Mouse (Mus musculus) neural tube, embryonic 13.5 days (tissue): ENCODE data around the gene Cer1. TPM values are rescaled to one million over a fixed set of nuclear protein-coding genes. Genes with fewer than 3 reads are reported as not detected.

Source experiments
- ATAC-seq: fragments of 200-750 bp; cut with Nextera tagmentation; 2 replicates; pipeline ENCODE4 v1.8.0; 2017; ENCODE audit warnings: low read depth, mild to moderate bottlenecking, moderate TSS enrichment, moderate library complexity
- H3K27ac ChIP-seq: fragments of 300-500 bp; sonication (generic); replicated peaks from 2 replicates; pipeline ENCODE4 v1.5.1; 2015; ENCODE audit warnings: moderate library complexity, mild to moderate bottlenecking, inconsistent platforms
- H3K27me3 ChIP-seq: fragments of 300-500 bp; sonication (generic); 2 replicates; pipeline ENCODE4 v1.6.1; 2015; ENCODE audit warnings: mild to moderate bottlenecking, inconsistent platforms
- H3K36me3 ChIP-seq: fragments of 300-500 bp; sonication (generic); 2 replicates; pipeline ENCODE4 v1.6.1; 2015; ENCODE audit warnings: mild to moderate bottlenecking, inconsistent platforms
- H3K4me1 ChIP-seq: fragments of 300-500 bp; sonication (generic); replicated peaks from 2 replicates; pipeline ENCODE4 v1.6.1; 2015; ENCODE audit warnings: inconsistent platforms
- H3K4me2 ChIP-seq: fragments of 300-500 bp; sonication (generic); 2 replicates; pipeline ENCODE4 v1.6.1; 2015; ENCODE audit warnings: inconsistent platforms, mild to moderate bottlenecking, moderate library complexity
- H3K4me3 ChIP-seq: fragments of 300-500 bp; sonication (generic); 2 replicates; pipeline ENCODE4 v1.5.1; 2015; ENCODE audit warnings: mild to moderate bottlenecking, inconsistent platforms
- H3K9ac ChIP-seq: fragments of 300-500 bp; sonication (generic); 2 replicates; pipeline ENCODE4 v1.6.1; 2015; ENCODE audit warnings: moderate library complexity, mild to moderate bottlenecking, inconsistent platforms
- H3K9me3 ChIP-seq: fragments of 300-500 bp; sonication (generic); 2 replicates; pipeline ENCODE4 v1.6.1; 2016; ENCODE audit warnings: inconsistent platforms
- WGBS: fragments of 180-500 bp; shearing (Covaris S2); methylation state at CpG from one replicate; pipeline ENCODE4 v1.1.7; 2015; 5-methylcytosine and 5-hydroxymethylcytosine counted together
- polyA plus RNA-seq: library from polyadenylated mRNA; unstranded; fragments of >200 nt; fragmentation: Nextera tagmentation; extraction: Ambion mirVana; gene quantifications from 2 replicates; pipeline ENCODE4 v1.2.1, GENCODE M21; 2015

Gene Cer1
- polyA plus RNA-seq, 1 experiment from 2014 or later, result 0.54 TPM

DNA sequence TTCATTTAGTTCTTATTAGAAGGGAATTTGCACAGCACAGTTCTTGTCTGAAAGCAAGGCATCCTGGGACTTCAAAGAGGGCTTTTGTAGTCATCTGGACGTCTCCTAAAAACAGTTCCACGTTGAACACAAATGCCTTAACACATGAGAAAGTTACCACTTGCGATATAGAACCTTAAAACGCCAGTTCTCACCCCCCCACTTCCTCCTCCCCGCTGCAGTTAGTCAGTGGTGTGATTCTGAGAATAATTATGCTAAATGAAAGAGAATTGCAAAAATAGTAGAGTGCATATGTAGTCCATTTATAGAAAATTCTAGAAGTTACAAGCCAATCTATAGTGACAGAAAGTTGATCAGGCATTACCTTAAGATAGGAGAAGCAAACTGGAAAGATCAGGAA is 7.3 kb upstream of the Cer1 start:
- ATAC-seq, result no peak
- Histone ChIP-seq H3K9ac (no peak overlapping the region), H3K4me2 (no peak overlapping the region), H3K27me3 (no peaks in the 10 kb centered on the region), H3K4me3 (no peak overlapping the region), H3K27ac (no peak overlapping the region), H3K36me3 (no peaks in the 10 kb centered on the region), H3K9me3 (no peaks in the 10 kb centered on the region), H3K4me1 (0 out of 2 replicates have a peak, but pooled peaks cover 9% of the 10 kb centered on the region)
- WGBS, result 82% methylated on average over 5 of the region's 5 CpGs

DNA sequence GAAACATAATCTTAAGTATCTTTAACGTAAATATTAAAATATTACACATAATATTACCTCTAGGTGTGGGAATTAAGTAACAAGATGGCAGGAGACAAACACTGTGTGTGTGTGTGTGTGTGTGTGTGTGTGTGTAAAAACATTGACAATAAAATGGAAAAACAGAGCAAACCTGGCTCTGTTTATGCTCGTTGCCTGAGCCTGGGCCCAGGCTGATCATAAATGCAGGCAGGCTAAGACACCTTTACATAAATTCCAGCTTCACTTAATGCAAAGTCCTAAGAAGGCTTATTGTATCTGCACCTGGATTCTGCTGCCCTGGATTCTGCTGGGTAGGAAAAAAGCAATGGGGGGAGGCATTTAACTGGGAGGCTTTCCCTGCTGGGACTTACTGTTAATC is 6.6 kb upstream of the Cer1 start:
- ATAC-seq, result no peak
- Histone ChIP-seq H3K4me3 (no peak overlapping the region), H3K27ac (no peak overlapping the region), H3K27me3 (no peaks in the 10 kb centered on the region), H3K36me3 (no peaks in the 10 kb centered on the region), H3K4me1 (0 out of 2 replicates have a peak, but pooled peaks cover 9% of the 10 kb centered on the region), H3K4me2 (no peak overlapping the region), H3K9ac (no peak overlapping the region), H3K9me3 (no peaks in the 10 kb centered on the region)
- 80% methylated on average over 2 of the region's 2 CpGs for WGBS

DNA sequence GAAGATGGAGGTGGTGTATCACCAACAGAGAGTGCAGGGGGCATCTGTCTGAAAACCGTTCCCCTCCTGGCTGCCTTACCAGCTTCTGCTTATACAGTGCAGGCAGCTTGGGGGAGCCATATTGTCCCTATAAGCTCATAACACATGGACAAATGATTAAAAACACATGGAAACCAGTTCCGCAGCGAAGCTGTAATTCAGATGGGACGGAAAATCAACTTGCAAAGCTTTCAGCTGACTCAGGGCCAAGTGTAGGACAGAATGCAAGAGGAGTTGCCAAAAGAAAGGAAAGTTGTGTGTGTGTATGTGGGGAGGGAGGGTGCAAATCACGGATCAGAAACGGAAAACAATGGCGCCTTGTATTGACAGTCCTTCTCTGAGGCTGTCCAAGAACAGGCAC is 6.1 kb upstream of the Cer1 start:
- no peak overlapping the region for H3K4me2 ChIP-seq
- no peaks in the 10 kb centered on the region for H3K9me3 ChIP-seq
- no peaks in the 10 kb centered on the region for H3K36me3 ChIP-seq
- H3K4me3 ChIP-seq, result no peak overlapping the region
- H3K4me1 ChIP-seq, result 0 out of 2 replicates have a peak, but pooled peaks cover 9% of the 10 kb centered on the region
- H3K27ac ChIP-seq, result peak overlapping the region; percentile 52; the same call in 1 of the 2 replicates
- WGBS, result 60% methylated on average over 7 of the region's 7 CpGs
- ATAC-seq, result peak; percentile 27; the same call in 1 of the 2 replicates
- H3K27me3 ChIP-seq, result no peaks in the 10 kb centered on the region
- no peak overlapping the region for H3K9ac ChIP-seq

DNA sequence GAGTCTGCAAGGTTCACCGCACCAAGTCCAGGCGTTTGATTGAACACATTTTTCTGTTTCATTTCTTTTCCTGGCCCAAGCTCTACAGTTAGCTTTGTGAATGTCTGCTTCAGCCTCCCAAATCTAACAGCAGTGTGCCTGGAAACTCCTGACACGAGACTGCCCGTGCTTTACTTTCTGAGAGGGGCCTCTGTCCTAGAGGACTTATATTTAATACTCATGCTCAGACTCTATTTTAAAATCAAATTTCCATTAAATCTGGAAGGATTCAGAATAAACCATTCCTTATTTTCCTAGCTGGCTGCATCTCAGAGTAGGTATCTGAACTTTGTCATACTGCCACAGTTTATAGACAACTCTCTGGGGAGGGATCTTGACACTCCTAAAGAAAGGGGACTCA is 5.6 kb upstream of the Cer1 start:
- no peak for ATAC-seq
- Histone ChIP-seq H3K9ac (no peak overlapping the region), H3K9me3 (no peaks in the 10 kb centered on the region), H3K27ac (peak overlapping the region; percentile 52; the same call in 1 of the 2 replicates), H3K4me2 (no peak overlapping the region), H3K4me1 (0 out of 2 replicates have a peak, but pooled peaks cover 9% of the 10 kb centered on the region), H3K27me3 (no peaks in the 10 kb centered on the region), H3K36me3 (no peaks in the 10 kb centered on the region), H3K4me3 (no peak overlapping the region)
- WGBS, result 88% methylated on average over 4 of the region's 4 CpGs

DNA sequence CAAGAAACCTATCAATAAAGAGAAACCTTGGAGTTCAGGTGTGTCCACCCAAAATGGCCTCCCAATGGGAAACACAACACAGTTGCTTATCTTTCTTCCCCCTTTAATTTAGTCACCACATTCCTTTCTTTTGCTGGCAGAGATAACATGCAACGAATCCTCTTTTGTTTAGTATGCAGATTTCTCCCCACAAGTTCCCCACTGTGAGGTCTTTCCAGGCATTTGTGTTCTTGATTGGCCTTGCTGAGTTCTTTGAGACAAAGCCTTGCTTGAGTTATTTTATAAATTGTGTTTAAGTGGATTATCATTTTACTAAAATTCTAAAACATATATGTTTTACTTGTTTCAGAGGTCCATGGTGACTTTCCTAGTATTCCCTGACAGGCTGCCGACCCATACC is 1.2 kb upstream of the Cer1 start:
- no peak overlapping the region for H3K9ac ChIP-seq
- ATAC-seq, result no peak
- H3K27ac ChIP-seq, result no peak overlapping the region
- no peaks in the 10 kb centered on the region for H3K36me3 ChIP-seq
- no peak overlapping the region for H3K4me3 ChIP-seq
- no peaks in the 10 kb centered on the region for H3K9me3 ChIP-seq
- no peak overlapping the region for H3K4me2 ChIP-seq
- 58% methylated on average over 2 of the region's 2 CpGs for WGBS
- H3K4me1 ChIP-seq, result peaks cover 10% of the 10 kb centered on the region; the same call in 1 of the 2 replicates
- no peaks in the 10 kb centered on the region for H3K27me3 ChIP-seq

DNA sequence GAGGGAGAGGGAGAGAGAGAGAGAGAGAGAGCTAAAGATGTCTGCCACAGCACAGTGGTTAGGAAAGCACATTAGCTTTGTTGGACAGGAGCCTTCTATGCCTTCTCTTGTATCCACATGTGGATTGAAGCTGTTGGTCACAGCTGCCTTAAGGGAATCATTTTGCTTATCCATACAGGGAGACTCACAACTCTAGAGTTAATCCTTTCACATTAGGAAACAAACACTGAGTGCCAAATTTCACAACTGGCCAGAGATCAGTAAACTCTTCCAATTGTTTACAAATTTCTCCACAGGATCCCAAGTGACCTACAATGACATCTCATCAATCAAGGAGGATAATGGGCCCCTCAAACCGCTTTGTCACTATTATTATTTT is 576 bp upstream of the Cer1 start:
- no peaks in the 10 kb centered on the region for H3K36me3 ChIP-seq
- peaks cover 5% of the 10 kb centered on the region; the same call in 1 of the 2 replicates for H3K4me1 ChIP-seq
- H3K4me3 ChIP-seq, result no peak overlapping the region
- ATAC-seq, result no peak
- H3K4me2 ChIP-seq, result no peak overlapping the region
- H3K27me3 ChIP-seq, result no peaks in the 10 kb centered on the region
- H3K27ac ChIP-seq, result no peak overlapping the region
- no peak overlapping the region for H3K9ac ChIP-seq
- H3K9me3 ChIP-seq, result no peaks in the 10 kb centered on the region
- 30% methylated on average over 1 of the region's 1 CpGs for WGBS

DNA sequence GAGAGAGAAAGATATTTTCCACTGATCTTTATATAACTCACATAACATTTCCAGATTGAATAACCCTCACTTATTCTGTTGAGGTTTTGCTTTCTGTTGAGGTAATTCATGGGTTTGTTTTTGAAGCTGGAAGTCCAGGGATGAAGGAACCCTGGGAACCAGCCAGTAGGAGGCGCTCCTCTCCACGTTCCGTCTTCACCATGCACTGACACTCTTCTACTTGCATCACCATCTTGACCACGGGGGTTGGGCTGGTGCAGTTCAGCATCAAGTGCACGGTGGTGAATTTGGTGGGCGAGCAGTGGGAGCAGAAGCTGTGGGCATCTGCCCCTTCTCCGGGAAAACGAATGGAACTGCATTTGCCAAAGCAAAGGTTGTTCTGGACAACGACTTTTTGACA is 2.4 kb downstream of the Cer1 start:
- Histone ChIP-seq H3K9ac (no peak overlapping the region), H3K4me2 (no peak overlapping the region), H3K36me3 (no peaks in the 10 kb centered on the region), H3K27me3 (no peaks in the 10 kb centered on the region), H3K4me3 (no peak overlapping the region), H3K9me3 (no peaks in the 10 kb centered on the region), H3K27ac (no peak overlapping the region), H3K4me1 (peaks cover 5% of the 10 kb centered on the region; the same call in 1 of the 2 replicates)
- no peak for ATAC-seq
- WGBS, result 80% methylated on average over 9 of the region's 9 CpGs

DNA sequence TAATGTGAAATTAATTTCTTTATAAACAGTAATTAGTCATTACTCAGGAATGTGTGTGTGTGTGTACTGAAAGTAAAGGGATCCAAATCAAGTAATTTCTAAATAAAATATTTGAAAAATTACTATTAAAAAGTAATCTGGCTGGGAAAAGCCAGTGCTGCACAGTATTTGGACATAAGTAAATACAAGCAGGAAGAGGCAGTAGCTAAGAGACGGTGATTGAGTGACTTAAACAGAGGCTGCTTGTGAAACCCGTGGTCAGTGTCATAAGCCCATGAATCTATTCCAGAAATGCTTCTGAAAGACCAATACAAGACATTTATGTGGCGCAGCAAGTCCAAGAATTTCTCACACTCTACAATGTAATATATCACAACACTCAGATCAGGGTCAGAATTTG is 3.6 kb downstream of the Cer1 start:
- H3K27ac ChIP-seq, result no peak overlapping the region
- H3K4me2 ChIP-seq, result no peak overlapping the region
- no peaks in the 10 kb centered on the region for H3K27me3 ChIP-seq
- H3K9me3 ChIP-seq, result no peaks in the 10 kb centered on the region
- 76% methylated on average over 3 of the region's 3 CpGs for WGBS
- no peak for ATAC-seq
- H3K9ac ChIP-seq, result no peak overlapping the region
- H3K4me3 ChIP-seq, result no peak overlapping the region
- no peaks in the 10 kb centered on the region for H3K36me3 ChIP-seq
- H3K4me1 ChIP-seq, result peaks cover 5% of the 10 kb centered on the region; the same call in 1 of the 2 replicates

DNA sequence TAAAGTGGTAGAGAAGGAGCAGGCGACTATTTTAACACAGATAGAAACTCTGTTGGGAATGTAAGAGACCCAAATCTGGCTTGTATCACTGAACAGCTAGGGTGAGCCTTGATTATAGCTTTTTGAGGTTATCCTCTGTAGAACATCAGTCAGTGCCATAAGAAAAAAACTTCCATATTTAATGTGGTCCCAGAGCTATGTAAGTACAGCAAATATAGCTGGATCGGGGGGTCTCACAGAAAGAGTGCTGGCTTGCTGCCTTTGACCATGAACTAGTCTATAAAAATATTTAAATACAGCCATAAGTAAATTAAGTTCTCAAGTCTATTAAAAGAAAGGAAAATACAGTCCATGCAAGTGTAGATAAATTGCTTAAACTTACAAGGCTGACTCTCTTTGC is 4.7 kb downstream of the Cer1 start:
- H3K4me1 ChIP-seq, result peaks cover 5% of the 10 kb centered on the region; the same call in 1 of the 2 replicates
- H3K4me3 ChIP-seq, result no peak overlapping the region
- WGBS, result 84% methylated on average over 2 of the region's 2 CpGs
- H3K4me2 ChIP-seq, result no peak overlapping the region
- H3K9ac ChIP-seq, result no peak overlapping the region
- H3K36me3 ChIP-seq, result no peaks in the 10 kb centered on the region
- H3K9me3 ChIP-seq, result no peaks in the 10 kb centered on the region
- H3K27ac ChIP-seq, result no peak overlapping the region
- ATAC-seq, result no peak
- H3K27me3 ChIP-seq, result no peaks in the 10 kb centered on the region

DNA sequence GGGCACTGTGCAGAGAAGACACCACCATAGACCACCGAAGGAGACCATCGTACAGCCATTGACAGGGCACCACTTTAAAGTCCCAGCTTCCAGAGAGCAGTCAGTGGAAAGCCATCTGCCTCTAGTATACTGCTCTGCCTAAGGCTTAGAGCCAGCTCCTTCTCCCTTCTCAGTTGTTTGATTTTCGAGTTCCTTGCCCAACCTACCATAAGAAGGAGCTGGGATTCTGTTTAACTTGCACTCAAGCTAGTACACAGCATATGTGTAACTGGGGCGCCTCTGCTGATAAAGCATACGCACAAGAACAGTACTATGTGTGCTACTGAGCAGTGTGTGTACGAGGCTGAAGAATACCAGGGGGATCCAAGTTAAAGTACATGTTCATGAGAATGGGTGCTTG is 5.8 kb downstream of the Cer1 start:
- H3K27me3 ChIP-seq, result no peaks in the 10 kb centered on the region
- no peaks in the 10 kb centered on the region for H3K4me1 ChIP-seq
- H3K4me3 ChIP-seq, result no peak overlapping the region
- no peaks in the 10 kb centered on the region for H3K9me3 ChIP-seq
- no peak overlapping the region for H3K4me2 ChIP-seq
- WGBS, result 82% methylated on average over 6 of the region's 6 CpGs
- no peak overlapping the region for H3K9ac ChIP-seq
- ATAC-seq, result no peak
- H3K27ac ChIP-seq, result no peak overlapping the region
- H3K36me3 ChIP-seq, result no peaks in the 10 kb centered on the region

DNA sequence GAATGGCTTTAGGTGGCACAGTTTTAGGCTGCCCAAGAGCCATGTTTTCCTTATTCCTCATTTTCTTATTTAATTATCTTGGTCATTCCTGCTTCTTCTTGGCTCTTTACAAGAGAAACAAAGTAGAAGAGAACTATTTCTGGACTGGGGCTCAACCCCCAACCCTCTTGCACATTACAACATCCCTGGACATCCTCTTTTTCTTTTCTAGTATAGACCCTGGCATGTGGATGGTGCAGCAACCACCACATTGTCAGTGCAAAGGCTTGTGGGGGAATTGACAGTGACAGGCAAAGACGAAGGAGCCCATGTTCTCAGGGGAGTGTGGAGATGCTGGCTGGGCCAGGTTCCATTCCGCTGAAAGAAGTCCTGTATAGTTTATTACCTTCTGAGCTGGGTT is 8.3 kb downstream of the Cer1 start:
- 78% methylated on average over 2 of the region's 2 CpGs for WGBS
- no peaks in the 10 kb centered on the region for H3K36me3 ChIP-seq

DNA sequence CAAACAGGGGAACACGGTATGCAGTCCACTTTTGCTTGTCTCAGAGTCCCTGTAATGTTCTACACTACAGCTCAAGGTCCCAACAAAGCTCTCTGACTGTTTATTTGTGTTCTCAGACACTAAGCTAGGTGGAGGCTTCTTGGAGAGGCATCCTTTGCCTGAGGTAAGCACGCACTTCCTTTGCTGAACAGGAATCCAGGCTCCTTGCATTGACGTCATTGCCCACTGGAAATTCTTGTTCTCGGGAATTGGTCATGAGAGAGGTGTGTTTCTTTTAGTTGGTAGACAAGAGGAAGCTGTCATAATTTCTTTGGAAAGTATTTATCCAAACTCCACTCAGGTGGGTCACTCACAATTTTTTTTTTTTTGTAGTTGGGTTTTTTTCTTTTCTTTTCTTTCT is 9.4 kb downstream of the Cer1 start:
- Histone ChIP-seq H3K4me2 (no peak overlapping the region), H3K36me3 (no peaks in the 10 kb centered on the region), H3K4me1 (peaks cover 4% of the 10 kb centered on the region; the same call in 1 of the 2 replicates), H3K4me3 (no peak overlapping the region), H3K9ac (no peak overlapping the region), H3K27me3 (no peaks in the 10 kb centered on the region), H3K27ac (no peak overlapping the region), H3K9me3 (no peaks in the 10 kb centered on the region)
- WGBS, result 72% methylated on average over 4 of the region's 4 CpGs
- ATAC-seq, result no peak

More for the DNA sequence above, 8.3 kb downstream of the Cer1 start:
- H3K4me2 ChIP-seq, result no peak overlapping the region
- no peak overlapping the region for H3K27ac ChIP-seq
- H3K9me3 ChIP-seq, result no peaks in the 10 kb centered on the region
- H3K4me1 ChIP-seq, result peaks cover 4% of the 10 kb centered on the region; the same call in 1 of the 2 replicates
- no peak overlapping the region for H3K9ac ChIP-seq
- no peak for ATAC-seq
- H3K27me3 ChIP-seq, result no peaks in the 10 kb centered on the region
- H3K4me3 ChIP-seq, result no peak overlapping the region

DNA sequence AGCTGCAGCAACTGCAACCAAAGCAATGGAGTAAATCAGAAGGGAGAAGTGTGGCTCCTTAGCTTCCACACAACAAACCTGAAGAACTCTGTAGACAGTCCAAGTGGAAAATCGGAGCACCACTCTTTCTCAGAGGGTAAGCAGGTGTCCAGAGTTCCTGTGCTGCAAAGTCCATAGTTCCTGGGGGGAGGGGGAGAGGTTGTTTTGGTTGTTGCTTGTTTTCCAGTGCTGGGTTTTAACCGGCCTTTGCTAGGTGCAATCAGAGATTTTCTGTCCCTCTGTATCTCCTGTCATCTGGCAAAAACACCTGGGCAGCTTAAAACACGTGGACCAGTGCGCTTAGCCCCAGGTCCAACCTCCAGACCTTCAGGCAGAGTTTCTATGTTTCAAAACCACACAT is 10.2 kb downstream of the Cer1 start:
- no peak overlapping the region for H3K4me3 ChIP-seq
- no peak overlapping the region for H3K4me2 ChIP-seq
- H3K9me3 ChIP-seq, result no peaks in the 10 kb centered on the region
- no peaks in the 10 kb centered on the region for H3K36me3 ChIP-seq
- WGBS, result 71% methylated on average over 4 of the region's 4 CpGs
- no peak overlapping the region for H3K9ac ChIP-seq
- no peaks in the 10 kb centered on the region for H3K27me3 ChIP-seq
- H3K27ac ChIP-seq, result no peak overlapping the region
- no peak for ATAC-seq
- peaks cover 4% of the 10 kb centered on the region; the same call in 1 of the 2 replicates for H3K4me1 ChIP-seq
